In genomic region chr13:23959776-23960175, GRCm38 (mm10) we compare ENCODE assay signal across 26 mouse cellular contexts. TPM values are rescaled to one million over a fixed set of nuclear protein-coding genes. Genes with fewer than 3 reads are reported as not detected.
DNase-seq lines count a peak whose midpoint lies in the region; ATAC-seq and TF ChIP-seq lines count a peak whose summit lies in the region.
"Had no signal": no experiment of that assay in that cellular context is flagged by ENCODE, and none has a peak within 500 bp of the region (broad histone marks: within the 10 kb centered on the region; RNA-seq: fewer than 3 reads in every experiment).

No protein-coding gene starts in this region.

- no peaks in the 10 kb centered on the region for H3K9me3 ChIP-seq in midbrain, embryonic 14.5 days (ENCODE audit: control insufficient read depth, low read length)
- H3K9me3 ChIP-seq in midbrain, embryonic 10.5 days (replicated peaks): no peaks in the 10 kb centered on the region
- no peaks in the 10 kb centered on the region for H3K9me3 ChIP-seq in forebrain, embryonic 15.5 days
- H3K9me3 ChIP-seq: embryonic facial prominence, embryonic 15.5 days; heart, embryonic 15.5 days had no signal

- TF ChIP-seq EP300 in heart, adult 2 months (IDR thresholded peaks at IDR 0.05; ENCODE audit: insufficient read depth, low read depth, low read length): no peak

- H3K36me3 ChIP-seq in heart, adult 2 months (ENCODE audit: control insufficient read depth, insufficient read depth, low read length): no peaks in the 10 kb centered on the region
- H3K36me3 ChIP-seq in midbrain, embryonic 14.5 days (ENCODE audit: control insufficient read depth, insufficient read depth, low read length): no peaks in the 10 kb centered on the region
- H3K36me3 ChIP-seq in midbrain, embryonic 10.5 days: no peaks in the 10 kb centered on the region
- no peaks in the 10 kb centered on the region for H3K36me3 ChIP-seq in forebrain, embryonic 15.5 days
- H3K36me3 ChIP-seq: embryonic facial prominence, embryonic 15.5 days; heart, embryonic 15.5 days had no signal

- peak; percentile 30 for DNase-seq in heart, adult 11 months
- no peak for DNase-seq in heart, adult 2 months
- DNase-seq in midbrain, embryonic 14.5 days: peak; percentile 20
- DNase-seq in midbrain, embryonic 10.5 days (ENCODE audit: low spot score): no peak
- no peak for DNase-seq in thymus, postnatal 25 days
- DNase-seq: adrenal gland, adult 8-10 months; adrenal gland, postnatal 36 days; cerebellum, adult 11 months; cerebellum, adult 8-10 months; cerebellum, postnatal 14 days; embryo, embryonic 11 days; gastrocnemius, adult 2 months; gastrocnemius, postnatal 36 days; heart, adult 18-20 months; heart, postnatal 14 days had no signal

- H3K27ac ChIP-seq in heart, adult 2 months: no peak overlapping the region
- H3K27ac ChIP-seq in midbrain, embryonic 14.5 days (replicated peaks; ENCODE audit: low read depth, low read length): no peak overlapping the region
- no peak overlapping the region for H3K27ac ChIP-seq in midbrain, embryonic 10.5 days (replicated peaks)
- H3K27ac ChIP-seq in forebrain, embryonic 15.5 days (replicated peaks): no peak overlapping the region
- H3K27ac ChIP-seq: embryonic facial prominence, embryonic 15.5 days; gastrocnemius, adult 2 months; heart, embryonic 15.5 days; hindbrain, embryonic 14.5 days had no signal

- H3K9ac ChIP-seq in heart, adult 2 months (ENCODE audit: low read depth, low read length): no peak overlapping the region
- H3K9ac ChIP-seq in midbrain, embryonic 14.5 days (replicated peaks; ENCODE audit: low read length): no peak overlapping the region
- no peak overlapping the region for H3K9ac ChIP-seq in forebrain, embryonic 15.5 days (replicated peaks)
- H3K9ac ChIP-seq: embryonic facial prominence, embryonic 15.5 days; heart, embryonic 15.5 days; hindbrain, embryonic 14.5 days had no signal

- no peak for ATAC-seq in midbrain, embryonic 14.5 days (ENCODE audit: low FRiP score, low TSS enrichment)
- peak; percentile 69; the same call in 1 of the 2 replicates for ATAC-seq in forebrain, embryonic 15.5 days (replicated peaks)
- ATAC-seq: intestine, embryonic 16.5 days had no signal

- H3K27me3 ChIP-seq in heart, adult 2 months (ENCODE audit: control insufficient read depth, insufficient read depth, low read length): no peaks in the 10 kb centered on the region
- H3K27me3 ChIP-seq in midbrain, embryonic 14.5 days (ENCODE audit: control insufficient read depth, insufficient read depth, low read length): no peaks in the 10 kb centered on the region
- no peaks in the 10 kb centered on the region for H3K27me3 ChIP-seq in midbrain, embryonic 10.5 days (ENCODE audit: low read depth, poor library complexity, severe bottlenecking)
- H3K27me3 ChIP-seq in forebrain, embryonic 15.5 days: no peaks in the 10 kb centered on the region
- H3K27me3 ChIP-seq: embryonic facial prominence, embryonic 15.5 days; heart, embryonic 15.5 days had no signal

- TF ChIP-seq POLR2A in heart, adult 2 months (IDR thresholded peaks at IDR 0.05; ENCODE audit: insufficient read depth, low read depth, low read length): no peak

- no peak for TF ChIP-seq CTCF in heart, adult 2 months (IDR thresholded peaks at IDR 0.05)

- no peaks in the 10 kb centered on the region for H3K79me2 ChIP-seq in heart, adult 2 months (replicated peaks; ENCODE audit: control insufficient read depth, insufficient read depth, low read length)

- H3K4me2 ChIP-seq in midbrain, embryonic 14.5 days (ENCODE audit: low read length): no peak overlapping the region
- H3K4me2 ChIP-seq in forebrain, embryonic 15.5 days (replicated peaks): no peak overlapping the region
- H3K4me2 ChIP-seq: embryonic facial prominence, embryonic 15.5 days; heart, embryonic 11.5 days; heart, embryonic 15.5 days; hindbrain, embryonic 14.5 days had no signal

- H3K4me3 ChIP-seq in heart, adult 2 months: no peak overlapping the region
- H3K4me3 ChIP-seq in midbrain, embryonic 14.5 days (replicated peaks; ENCODE audit: low read depth, low read length): no peak overlapping the region
- H3K4me3 ChIP-seq in midbrain, embryonic 10.5 days: no peak overlapping the region
- no peak overlapping the region for H3K4me3 ChIP-seq in forebrain, embryonic 15.5 days
- H3K4me3 ChIP-seq: embryonic facial prominence, embryonic 15.5 days; erythroblast, embryonic 14.5 days; gastrocnemius, adult 2 months; heart, embryonic 15.5 days had no signal

- no peaks in the 10 kb centered on the region for H3K4me1 ChIP-seq in heart, adult 2 months (ENCODE audit: control insufficient read depth, insufficient read depth, low read length)
- no peaks in the 10 kb centered on the region for H3K4me1 ChIP-seq in midbrain, embryonic 14.5 days (ENCODE audit: control insufficient read depth, insufficient read depth, low read length)
- H3K4me1 ChIP-seq in midbrain, embryonic 10.5 days: peaks cover 18% of the 10 kb centered on the region
- H3K4me1 ChIP-seq in forebrain, embryonic 15.5 days: peaks cover 5% of the 10 kb centered on the region; the same call in 1 of the 2 replicates
- H3K4me1 ChIP-seq: embryonic facial prominence, embryonic 15.5 days; heart, embryonic 15.5 days had no signal

- WGBS in heart, adult 2 months: 37% methylated on average over 2 of the region's 2 CpGs
- WGBS in midbrain, embryonic 14.5 days: 10% methylated on average over 2 of the region's 2 CpGs
- WGBS in midbrain, embryonic 10.5 days: 23% methylated on average over 2 of the region's 2 CpGs
- 24% methylated on average over 2 of the region's 2 CpGs for WGBS in forebrain, embryonic 15.5 days

- intact Hi-C loops in heart, adult 2 months (cut with DNase I): no loop called here

RNA-seq across cellular contexts. Expression of gene Hist1h2aa, which starts 25.5 kb away (rescaled TPM):
- not detected for total RNA-seq in heart, adult 2 months (2021)
- polyA plus RNA-seq in heart, adult 2 months (2012; rRNA removed): not detected in 2 replicates
- not detected in 2 replicates for polyA plus RNA-seq in midbrain, embryonic 14.5 days (2014; fragmentation: Nextera tagmentation; extraction: Ambion mirVana)
- not detected in 2 replicates for polyA plus RNA-seq in midbrain, embryonic 10.5 days (2016; fragmentation: Nextera tagmentation; extraction: Ambion mirVana)
- polyA plus RNA-seq in forebrain, embryonic 15.5 days (2015; fragmentation: Nextera tagmentation; extraction: Ambion mirVana): not detected in 2 replicates
- total RNA-seq: adrenal gland, adult 8-10 months; adrenal gland, postnatal 36 days; common myeloid progenitor, adult 5-6 weeks; gastrocnemius, adult 2 months; gastrocnemius, postnatal 36 days; heart, adult 18-20 months; heart, postnatal 14 days; hematopoietic stem cell, adult 5-6 weeks had no signal
- polyA plus RNA-seq: embryonic facial prominence, embryonic 11.5 days; embryonic facial prominence, embryonic 15.5 days; erythroblast, embryonic 14.5 days; heart, embryonic 11.5 days; heart, embryonic 15.5 days; hindbrain, embryonic 14.5 days; intestine, embryonic 16.5 days had no signal

RNA-seq across cellular contexts. Expression of gene Hist1h2ba, which starts 25.8 kb away (rescaled TPM):
- total RNA-seq in heart, adult 2 months (2021): not detected
- polyA plus RNA-seq in heart, adult 2 months (2012; rRNA removed): not detected in 2 replicates
- polyA plus RNA-seq in midbrain, embryonic 14.5 days (2014; fragmentation: Nextera tagmentation; extraction: Ambion mirVana): not detected in 2 replicates
- polyA plus RNA-seq in midbrain, embryonic 10.5 days (2016; fragmentation: Nextera tagmentation; extraction: Ambion mirVana): not detected in 2 replicates
- polyA plus RNA-seq in forebrain, embryonic 15.5 days (2015; fragmentation: Nextera tagmentation; extraction: Ambion mirVana): not detected in 2 replicates
- total RNA-seq: adrenal gland, adult 8-10 months; adrenal gland, postnatal 36 days; common myeloid progenitor, adult 5-6 weeks; gastrocnemius, adult 2 months; gastrocnemius, postnatal 36 days; heart, adult 18-20 months; heart, postnatal 14 days; hematopoietic stem cell, adult 5-6 weeks had no signal
- polyA plus RNA-seq: embryonic facial prominence, embryonic 11.5 days; embryonic facial prominence, embryonic 15.5 days; erythroblast, embryonic 14.5 days; heart, embryonic 11.5 days; heart, embryonic 15.5 days; hindbrain, embryonic 14.5 days; intestine, embryonic 16.5 days had no signal

RNA-seq across cellular contexts. Expression of gene Scgn, which starts 31.2 kb away (rescaled TPM):
- total RNA-seq in heart, adult 2 months (2021): not detected
- not detected in 2 replicates for polyA plus RNA-seq in heart, adult 2 months (2012; rRNA removed)
- 1.9 and 2.7 TPM in 2 replicates for polyA plus RNA-seq in midbrain, embryonic 14.5 days (2014; fragmentation: Nextera tagmentation; extraction: Ambion mirVana)
- polyA plus RNA-seq in midbrain, embryonic 10.5 days (2016; fragmentation: Nextera tagmentation; extraction: Ambion mirVana): 0.21 and 0.27 TPM in 2 replicates
- 1.6 and 3.9 TPM in 2 replicates for polyA plus RNA-seq in forebrain, embryonic 15.5 days (2015; fragmentation: Nextera tagmentation; extraction: Ambion mirVana)
- total RNA-seq: common myeloid progenitor, adult 5-6 weeks; ES-E14; gastrocnemius, adult 2 months; gastrocnemius, postnatal 36 days; heart, adult 18-20 months; heart, postnatal 14 days; hematopoietic stem cell, adult 5-6 weeks had no signal
- polyA plus RNA-seq: erythroblast, embryonic 14.5 days; heart, embryonic 11.5 days; heart, embryonic 15.5 days had no signal

RNA-seq across cellular contexts. Expression of gene Slc17a4, which starts 45.0 kb away (rescaled TPM):
- not detected for total RNA-seq in heart, adult 2 months (2021)
- polyA plus RNA-seq in heart, adult 2 months (2012; rRNA removed): not detected in 2 replicates
- polyA plus RNA-seq in midbrain, embryonic 14.5 days (2014; fragmentation: Nextera tagmentation; extraction: Ambion mirVana): not detected in 2 replicates
- not detected in 2 replicates for polyA plus RNA-seq in midbrain, embryonic 10.5 days (2016; fragmentation: Nextera tagmentation; extraction: Ambion mirVana)
- polyA plus RNA-seq in forebrain, embryonic 15.5 days (2015; fragmentation: Nextera tagmentation; extraction: Ambion mirVana): not detected in 2 replicates
- total RNA-seq: ES-E14; gastrocnemius, adult 2 months; gastrocnemius, postnatal 36 days; heart, adult 18-20 months; heart, postnatal 14 days; hematopoietic stem cell, adult 5-6 weeks had no signal
- polyA plus RNA-seq: embryonic facial prominence, embryonic 11.5 days; embryonic facial prominence, embryonic 15.5 days; erythroblast, embryonic 14.5 days; heart, embryonic 11.5 days; heart, embryonic 15.5 days; hindbrain, embryonic 14.5 days had no signal

Comparison
In these comparisons a context has a peak if more than half of its experiments do, and no peak if none do; other contexts are left out.
1. DNase-seq: peak in heart, adult 11 months (single experiment) and midbrain, embryonic 14.5 days (single experiment); none in heart, adult 2 months (0 of 2), midbrain, embryonic 10.5 days (single experiment) and thymus, postnatal 25 days (single experiment).